Mouse (Mus musculus) heart, embryonic 16.5 days (tissue): ENCODE measurements at regions not wholly inside any gene's neighbourhood (a gene's known extent, or its start where the extent isn't known, plus 50 kb on each side); places are given as distances from the start of the nearest gene placed in this dataset. TPM values are rescaled to one million over a fixed set of nuclear protein-coding genes. Genes with fewer than 3 reads are reported as not detected.

Experiments
- microRNA-seq: library from miRNA; unstranded; fragments of <30 nt; microRNA quantifications from one replicate; pipeline ENCODE4, GENCODE M21; 2017

Small RNA genes lying in the stretch of these regions (microRNA-seq; reads per million reads assigned to microRNA genes)
- not detected for gene Gm23163
